Mouse (Mus musculus) ES-Bruce4 (cell line): ENCODE measurements around the gene Scnn1b.

Source experiments
- CTCF ChIP-seq: IDR thresholded peaks from one replicate; pipeline ENCODE4 v1.8.1; 2011; ENCODE audit warnings: low read depth, low read length
- POLR2A ChIP-seq: IDR thresholded peaks from one replicate; pipeline ENCODE4 v1.8.1; 2011; ENCODE audit warnings: low read length; ENCODE audit not compliant: insufficient read depth

GRCm38 (mm10) chr7:121934346-121934745, 69.5 kb downstream of the Scnn1b start:
- TF ChIP-seq CTCF (no peak), POLR2A (no peak)
